Mouse (Mus musculus): ENCODE measurements at regions not wholly inside any gene's neighbourhood (a gene's known extent, or its start where the extent isn't known, plus 50 kb on each side); places are given as distances from the start of the nearest gene placed in this dataset.

DNA sequence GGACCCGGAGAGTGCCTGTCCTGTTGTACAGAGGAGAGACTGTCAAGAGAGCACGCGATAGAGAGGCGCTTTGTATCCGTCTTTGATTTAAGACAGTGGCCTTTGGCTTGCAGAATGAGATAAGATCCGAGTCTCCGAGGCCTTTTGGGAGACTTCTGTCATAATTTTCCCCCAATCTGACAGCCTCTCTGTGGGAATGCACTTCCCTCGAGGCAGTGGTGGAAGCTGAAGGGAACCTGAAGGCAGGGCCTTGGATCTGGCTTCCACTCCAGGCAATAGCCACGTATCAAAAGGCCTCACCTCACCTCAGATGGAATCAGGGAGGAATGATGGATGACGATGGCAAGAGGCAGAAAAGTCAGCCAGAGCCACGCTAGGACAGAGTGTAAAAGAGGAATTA lies 187.1 kb upstream of the Hmga2 start:
- Histone ChIP-seq H3K27ac (no peak overlapping the region), H3K36me3 (no peaks in the 10 kb centered on the region), H3K9me3 (no peaks in the 10 kb centered on the region), H3K4me2 (replicated peaks) (no peak overlapping the region), H3K27me3 (replicated peaks) (no peaks in the 10 kb centered on the region), H3K4me1 (replicated peaks) (no peaks in the 10 kb centered on the region), H3K9ac (no peak overlapping the region), H3K4me3 (replicated peaks) (no peak overlapping the region)
- WGBS, result 44% methylated on average over 11 of the region's 11 CpGs
- ATAC-seq, result no peak

DNA sequence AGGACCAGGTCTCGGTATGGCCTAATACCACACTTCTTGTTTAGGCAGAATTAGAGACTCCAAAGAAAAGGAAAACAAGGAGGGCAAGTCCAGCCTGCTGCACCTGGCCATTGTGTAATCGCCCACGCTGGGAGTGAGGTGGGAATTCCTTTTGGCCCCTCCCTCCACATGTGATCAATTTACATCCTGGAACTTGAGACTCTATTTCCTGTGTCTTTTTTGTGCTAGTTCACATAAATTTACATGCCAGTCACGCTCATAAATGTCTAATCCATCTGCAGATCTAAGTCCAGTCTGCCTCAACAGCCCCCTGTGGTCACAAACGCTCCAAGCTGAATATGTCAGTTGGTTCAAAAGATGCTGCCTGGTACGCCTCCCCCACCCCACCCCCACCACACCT lies 184.2 kb upstream of the Hmga2 start:
- H3K4me2 ChIP-seq (replicated peaks), result no peak overlapping the region
- H3K4me1 ChIP-seq (replicated peaks), result no peaks in the 10 kb centered on the region
- 60% methylated on average over 6 of the region's 6 CpGs for WGBS
- no peak overlapping the region for H3K4me3 ChIP-seq (replicated peaks)
- no peak overlapping the region for H3K27ac ChIP-seq
- H3K27me3 ChIP-seq (replicated peaks), result no peaks in the 10 kb centered on the region
- no peaks in the 10 kb centered on the region for H3K9me3 ChIP-seq
- no peak for ATAC-seq
- H3K36me3 ChIP-seq, result no peaks in the 10 kb centered on the region
- H3K9ac ChIP-seq, result no peak overlapping the region

DNA sequence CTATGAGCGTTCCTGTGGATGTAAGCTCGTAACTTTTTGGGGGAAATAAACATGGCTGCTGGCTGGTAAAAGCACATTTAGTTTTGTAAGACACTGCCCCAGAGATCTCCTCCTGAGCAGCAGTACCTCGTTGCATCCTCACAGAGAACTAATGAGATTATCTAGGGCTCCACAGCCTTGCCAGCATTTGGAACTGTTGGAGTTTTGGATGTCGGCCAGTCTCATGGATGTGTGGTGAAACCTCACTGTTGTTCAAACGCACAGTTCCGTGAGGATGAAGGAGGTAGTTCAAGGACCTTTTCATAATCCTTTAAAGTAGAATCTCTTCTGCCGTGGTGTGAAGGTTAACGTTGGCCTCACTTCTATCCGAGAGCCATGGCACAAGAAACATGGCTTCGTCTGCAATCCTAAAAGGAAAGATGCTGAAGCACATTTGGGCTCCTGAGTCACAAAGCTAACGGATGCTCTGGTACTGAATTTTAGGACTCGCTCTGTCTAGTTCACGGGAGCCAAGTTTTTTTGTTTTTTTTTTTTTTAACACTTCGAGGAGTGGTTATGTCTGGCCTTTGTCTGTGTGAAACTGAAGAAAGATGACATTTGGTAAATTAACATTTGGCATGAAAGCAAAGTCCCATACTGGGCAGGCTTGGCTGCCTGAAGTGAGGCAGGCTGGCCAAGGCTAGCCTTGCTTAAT lies 179.1 kb upstream of the Hmga2 start:
- no peak for ATAC-seq
- Histone ChIP-seq H3K4me2 (replicated peaks) (no peak overlapping the region), H3K9ac (no peak overlapping the region), H3K4me1 (replicated peaks) (no peaks in the 10 kb centered on the region), H3K36me3 (no peaks in the 10 kb centered on the region), H3K4me3 (replicated peaks) (no peak overlapping the region), H3K27me3 (replicated peaks) (no peaks in the 10 kb centered on the region), H3K9me3 (no peaks in the 10 kb centered on the region), H3K27ac (no peak overlapping the region)
- WGBS, result 68% methylated on average over 14 of the region's 14 CpGs

DNA sequence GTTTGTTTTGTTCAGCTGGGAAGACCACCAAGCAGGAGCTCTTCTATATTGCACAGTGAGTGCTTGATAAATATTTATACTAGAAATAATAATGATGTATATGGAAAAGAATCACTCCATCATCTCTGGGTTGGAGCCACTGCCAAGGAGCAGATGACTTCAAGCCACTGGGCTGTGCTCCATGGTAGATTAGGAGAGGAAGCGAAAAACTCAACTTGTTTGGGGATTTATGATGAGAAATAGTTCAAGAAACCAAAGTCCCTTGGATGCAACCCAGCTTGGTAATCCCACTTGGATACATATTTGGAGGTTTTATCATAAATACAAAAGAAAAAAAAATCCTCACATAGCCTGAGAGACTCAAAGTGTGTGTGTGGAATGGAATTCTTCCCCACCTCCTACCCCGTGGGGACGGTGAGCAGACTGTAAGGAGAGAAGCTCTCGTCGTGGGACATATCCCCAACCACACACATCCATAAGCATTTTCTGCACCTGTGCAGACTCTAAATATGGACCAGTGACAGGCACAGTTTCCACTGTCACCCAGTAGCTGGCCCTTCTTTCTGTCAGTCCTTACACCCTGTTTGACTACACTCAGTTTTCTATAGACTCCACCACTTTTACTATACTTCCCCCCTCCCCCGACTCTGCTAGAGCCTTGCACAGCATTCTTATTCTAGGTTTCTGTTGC lies 176.4 kb upstream of the Hmga2 start:
- peak; percentile 41; the same call in 1 of the 2 replicates for ATAC-seq
- Histone ChIP-seq H3K36me3 (no peaks in the 10 kb centered on the region), H3K27ac (no peak overlapping the region), H3K9ac (no peak overlapping the region), H3K27me3 (replicated peaks) (no peaks in the 10 kb centered on the region), H3K4me1 (replicated peaks) (no peaks in the 10 kb centered on the region), H3K4me2 (replicated peaks) (no peak overlapping the region), H3K9me3 (no peaks in the 10 kb centered on the region), H3K4me3 (replicated peaks) (no peak overlapping the region)
- 57% methylated on average over 6 of the region's 6 CpGs for WGBS

DNA sequence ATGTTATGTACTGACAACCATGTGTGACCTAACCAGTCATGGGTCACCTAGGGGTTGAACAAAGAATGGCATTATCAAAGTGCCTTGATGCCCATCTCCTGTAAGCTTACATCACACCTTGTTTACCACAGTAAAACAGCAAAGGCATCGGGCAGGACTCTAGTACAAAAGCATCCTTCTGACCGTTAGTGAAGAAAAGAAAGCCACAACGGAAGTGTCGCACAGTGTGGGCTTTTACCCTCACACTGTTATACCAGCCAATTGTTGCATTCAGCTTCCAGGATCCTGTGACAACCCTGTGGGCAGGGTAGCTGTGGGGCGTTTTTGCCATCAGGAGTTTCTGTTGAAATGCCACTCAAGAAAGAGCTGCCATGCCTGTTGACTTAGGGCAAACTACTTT lies 175.6 kb upstream of the Hmga2 start:
- Histone ChIP-seq H3K4me3 (replicated peaks) (no peak overlapping the region), H3K36me3 (no peaks in the 10 kb centered on the region), H3K27ac (no peak overlapping the region), H3K27me3 (replicated peaks) (no peaks in the 10 kb centered on the region), H3K4me1 (replicated peaks) (no peaks in the 10 kb centered on the region), H3K4me2 (replicated peaks) (no peak overlapping the region), H3K9ac (no peak overlapping the region), H3K9me3 (no peaks in the 10 kb centered on the region)
- 92% methylated on average over 5 of the region's 5 CpGs for WGBS
- no peak for ATAC-seq

DNA sequence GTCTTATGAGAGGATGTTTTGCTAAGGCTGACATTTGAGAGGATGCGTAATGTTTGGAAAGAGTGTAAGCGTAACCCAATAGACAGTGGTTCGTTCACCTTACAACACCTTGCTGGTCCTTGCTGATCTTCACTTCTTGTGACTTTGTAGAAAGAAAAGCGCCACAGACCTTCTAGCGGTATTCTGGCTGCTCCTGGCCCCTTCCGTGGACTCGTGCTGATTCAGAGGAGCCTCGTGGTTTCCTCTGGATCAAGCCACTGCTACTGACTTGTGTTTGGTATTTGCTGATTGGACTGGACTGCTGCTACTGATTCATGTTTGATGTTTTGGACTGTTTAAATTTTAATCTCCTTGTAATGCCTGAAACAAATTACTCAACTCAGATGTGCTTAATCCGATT lies 174.1 kb upstream of the Hmga2 start:
- no peak overlapping the region for H3K4me3 ChIP-seq (replicated peaks)
- H3K4me2 ChIP-seq (replicated peaks), result no peak overlapping the region
- ATAC-seq, result no peak
- 96% methylated on average over 9 of the region's 9 CpGs for WGBS
- no peak overlapping the region for H3K27ac ChIP-seq
- no peaks in the 10 kb centered on the region for H3K36me3 ChIP-seq
- H3K9me3 ChIP-seq, result no peaks in the 10 kb centered on the region
- H3K9ac ChIP-seq, result no peak overlapping the region
- H3K4me1 ChIP-seq (replicated peaks), result 0 out of 2 replicates have a peak, but pooled peaks cover 2% of the 10 kb centered on the region
- H3K27me3 ChIP-seq (replicated peaks), result no peaks in the 10 kb centered on the region

DNA sequence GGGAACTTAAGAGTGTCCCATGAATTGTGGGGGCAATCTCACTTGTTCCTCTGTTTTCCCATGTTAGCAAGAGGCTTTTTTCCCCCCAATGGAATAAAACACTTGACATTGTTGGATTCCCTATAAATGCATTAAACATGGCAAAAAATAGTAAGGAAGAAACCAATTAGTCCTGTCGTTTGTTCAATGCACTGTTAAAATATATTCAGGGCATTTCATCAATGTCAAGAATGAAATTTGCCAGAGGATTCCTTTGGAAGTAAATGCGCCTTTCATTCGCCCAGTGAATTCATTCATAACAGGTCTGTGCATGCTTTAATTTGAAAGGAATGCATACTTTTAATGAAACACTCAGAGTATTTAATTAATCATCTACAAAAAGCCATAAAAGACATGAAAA lies 172.5 kb upstream of the Hmga2 start:
- 61% methylated on average over 3 of the region's 3 CpGs for WGBS
- Histone ChIP-seq H3K27ac (no peak overlapping the region), H3K4me2 (replicated peaks) (no peak overlapping the region), H3K9me3 (no peaks in the 10 kb centered on the region), H3K4me3 (replicated peaks) (no peak overlapping the region), H3K9ac (no peak overlapping the region), H3K36me3 (no peaks in the 10 kb centered on the region), H3K4me1 (replicated peaks) (0 out of 2 replicates have a peak, but pooled peaks cover 2% of the 10 kb centered on the region), H3K27me3 (replicated peaks) (no peaks in the 10 kb centered on the region)
- ATAC-seq, result no peak

DNA sequence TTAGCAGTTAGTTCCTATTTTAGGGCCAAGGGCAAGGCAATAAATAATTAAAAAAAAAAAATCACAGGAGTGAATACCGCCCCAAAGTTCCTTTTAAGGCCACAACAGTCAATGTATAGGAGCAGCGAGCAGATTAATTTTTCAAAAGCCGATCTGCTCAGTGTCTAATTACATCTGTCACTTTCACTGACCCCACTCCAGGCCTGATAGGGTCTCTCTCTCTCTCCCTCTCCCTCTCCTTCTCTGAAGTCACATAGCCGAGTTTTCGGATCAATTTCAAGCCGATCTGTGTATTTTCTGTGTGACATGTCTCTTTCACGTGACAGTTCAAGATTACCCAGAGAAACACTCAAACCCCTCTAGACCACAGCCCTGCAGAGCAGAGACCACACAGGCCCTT lies 171.8 kb upstream of the Hmga2 start:
- Histone ChIP-seq H3K4me2 (replicated peaks) (no peak overlapping the region), H3K9me3 (no peaks in the 10 kb centered on the region), H3K27ac (no peak overlapping the region), H3K36me3 (no peaks in the 10 kb centered on the region), H3K4me3 (replicated peaks) (no peak overlapping the region), H3K9ac (no peak overlapping the region), H3K27me3 (replicated peaks) (no peaks in the 10 kb centered on the region), H3K4me1 (replicated peaks) (0 out of 2 replicates have a peak, but pooled peaks cover 2% of the 10 kb centered on the region)
- no peak for ATAC-seq
- 51% methylated on average over 7 of the region's 7 CpGs for WGBS

DNA sequence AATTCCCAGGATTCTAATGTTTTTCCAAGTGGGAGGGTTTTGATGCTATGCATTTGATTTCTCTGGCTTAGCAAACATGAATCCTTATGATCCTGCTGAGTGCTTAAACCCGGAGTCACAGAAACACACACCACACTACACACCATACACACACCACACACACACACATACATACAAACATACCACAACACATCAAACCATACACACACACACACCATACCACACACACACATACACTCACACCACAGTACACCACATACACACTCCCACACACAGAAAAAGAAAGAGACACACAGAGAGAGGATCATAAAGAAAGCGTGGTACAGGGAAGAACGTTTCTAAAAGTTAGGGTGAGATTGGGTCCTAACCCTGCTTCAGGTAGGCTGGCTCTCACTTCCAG lies 171.1 kb upstream of the Hmga2 start:
- peak overlapping the region; percentile 46 for H3K4me2 ChIP-seq (replicated peaks)
- no peaks in the 10 kb centered on the region for H3K36me3 ChIP-seq
- H3K9ac ChIP-seq, result no peak overlapping the region
- 0 out of 2 replicates have a peak, but pooled peaks cover 2% of the 10 kb centered on the region for H3K4me1 ChIP-seq (replicated peaks)
- 31% methylated on average over 3 of the region's 3 CpGs for WGBS
- peak; percentile 41; the same call in 1 of the 2 replicates for ATAC-seq
- no peaks in the 10 kb centered on the region for H3K27me3 ChIP-seq (replicated peaks)
- H3K4me3 ChIP-seq (replicated peaks), result no peak overlapping the region
- H3K27ac ChIP-seq, result 0 out of 2 replicates have a peak overlapping the region, but pooled peaks have one; percentile 41
- H3K9me3 ChIP-seq, result no peaks in the 10 kb centered on the region

DNA sequence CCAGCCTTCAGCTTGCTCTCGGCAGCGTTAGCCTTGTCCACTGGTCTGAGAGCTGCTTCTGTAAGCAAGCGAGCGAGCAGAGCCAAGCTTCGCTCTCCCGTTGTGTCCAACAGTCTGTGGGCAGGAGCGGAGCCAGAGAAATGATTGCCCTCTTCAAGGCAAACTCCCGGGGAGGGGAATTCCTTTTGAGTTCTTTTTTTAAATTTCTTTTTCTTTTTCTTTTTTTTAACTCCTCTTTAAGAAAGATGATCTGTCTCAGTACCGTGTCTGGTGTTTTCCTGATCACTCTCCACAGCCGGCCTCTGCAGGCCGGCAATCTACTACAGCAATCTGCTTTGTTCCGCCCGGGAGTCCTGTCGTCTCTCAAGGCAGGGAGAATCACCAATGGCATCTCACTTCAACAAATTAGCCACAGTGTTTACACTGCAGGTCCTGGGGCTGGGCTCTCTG lies 170.6 kb upstream of the Hmga2 start:
- H3K27ac ChIP-seq, result peak overlapping the region; percentile 10; the same call in 1 of the 2 replicates

DNA sequence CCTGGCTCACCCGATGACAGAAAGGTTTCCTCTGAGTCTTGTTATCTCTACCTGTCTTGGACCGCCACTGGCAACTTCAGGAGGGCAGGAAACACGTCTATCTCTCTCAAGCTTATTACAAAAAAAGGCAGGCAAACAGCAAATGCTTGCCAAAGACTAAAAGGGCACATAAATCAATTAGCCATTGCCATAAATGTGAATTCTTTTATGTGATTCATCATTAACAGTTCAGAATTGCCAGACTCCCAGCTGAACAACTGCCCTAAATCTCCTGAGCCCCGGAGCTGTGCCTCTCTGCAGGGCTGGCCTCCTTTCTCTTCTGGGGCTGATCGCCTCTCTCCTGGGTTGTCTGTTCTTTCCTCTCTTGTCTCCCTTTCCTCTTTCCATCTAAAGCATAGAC lies 164.6 kb upstream of the Hmga2 start:
- no peak for ATAC-seq
- Histone ChIP-seq H3K9ac (no peak overlapping the region), H3K9me3 (no peaks in the 10 kb centered on the region), H3K4me3 (replicated peaks) (no peak overlapping the region), H3K27ac (no peak overlapping the region), H3K36me3 (no peaks in the 10 kb centered on the region), H3K4me1 (replicated peaks) (peaks cover 10% of the 10 kb centered on the region; the same call in 1 of the 2 replicates), H3K4me2 (replicated peaks) (no peak overlapping the region), H3K27me3 (replicated peaks) (no peaks in the 10 kb centered on the region)
- WGBS, result 32% methylated on average over 5 of the region's 5 CpGs

More for the DNA sequence above, 170.6 kb upstream of the Hmga2 start:
- Histone ChIP-seq H3K4me1 (replicated peaks) (0 out of 2 replicates have a peak, but pooled peaks cover 2% of the 10 kb centered on the region), H3K36me3 (no peaks in the 10 kb centered on the region), H3K9ac (no peak overlapping the region), H3K4me2 (replicated peaks) (peak overlapping the region; percentile 46), H3K27me3 (replicated peaks) (no peaks in the 10 kb centered on the region), H3K9me3 (no peaks in the 10 kb centered on the region), H3K4me3 (replicated peaks) (no peak overlapping the region)
- ATAC-seq, result peak; percentile 77
- WGBS, result 10% methylated on average over 14 of the region's 14 CpGs

DNA sequence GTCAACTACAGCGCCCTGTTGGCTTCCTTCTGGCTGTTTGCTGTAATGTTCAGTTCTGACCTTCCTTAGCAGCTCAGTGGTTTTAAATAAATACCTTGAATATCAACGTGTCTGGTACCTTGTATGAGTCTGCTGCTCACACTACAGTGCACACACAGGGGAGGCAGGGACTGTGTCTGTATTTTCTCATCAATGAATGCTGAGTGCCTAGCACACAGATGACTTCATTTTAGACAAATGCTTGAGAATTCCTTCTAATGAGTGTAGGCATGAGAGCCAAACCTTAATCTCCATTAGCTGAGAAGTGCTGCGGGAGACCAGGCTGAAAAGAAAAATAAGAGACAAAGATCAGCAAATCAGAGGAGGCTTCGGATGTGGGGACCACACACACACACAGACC lies 162.0 kb upstream of the Hmga2 start:
- Histone ChIP-seq H3K27me3 (replicated peaks) (no peaks in the 10 kb centered on the region), H3K4me2 (replicated peaks) (no peak overlapping the region), H3K9me3 (no peaks in the 10 kb centered on the region), H3K4me1 (replicated peaks) (peaks cover 14% of the 10 kb centered on the region; the same call in 1 of the 2 replicates), H3K36me3 (no peaks in the 10 kb centered on the region), H3K27ac (no peak overlapping the region), H3K9ac (no peak overlapping the region), H3K4me3 (replicated peaks) (no peak overlapping the region)
- ATAC-seq, result no peak
- whole genome bisulfite sequencing, result 49% methylated on average over 4 of the region's 4 CpGs
